Mouse (Mus musculus) hindlimb bud, embryonic 11.5 days (tissue): ENCODE measurements around the gene Meioc.
"Not testable (repeated sequence)": the region's sequence is repeated elsewhere in the genome, so short reads cannot be mapped to it uniquely, and the experiment has no call there.

ENCODE experiments used
- DNase-seq: peaks from one replicate; pipeline ENCODE4 v3.0.0-alpha.2; 2012; ENCODE audit warnings: low read depth, low spot score; ENCODE audit errors: extremely low spot score

Meioc gene

DNA sequence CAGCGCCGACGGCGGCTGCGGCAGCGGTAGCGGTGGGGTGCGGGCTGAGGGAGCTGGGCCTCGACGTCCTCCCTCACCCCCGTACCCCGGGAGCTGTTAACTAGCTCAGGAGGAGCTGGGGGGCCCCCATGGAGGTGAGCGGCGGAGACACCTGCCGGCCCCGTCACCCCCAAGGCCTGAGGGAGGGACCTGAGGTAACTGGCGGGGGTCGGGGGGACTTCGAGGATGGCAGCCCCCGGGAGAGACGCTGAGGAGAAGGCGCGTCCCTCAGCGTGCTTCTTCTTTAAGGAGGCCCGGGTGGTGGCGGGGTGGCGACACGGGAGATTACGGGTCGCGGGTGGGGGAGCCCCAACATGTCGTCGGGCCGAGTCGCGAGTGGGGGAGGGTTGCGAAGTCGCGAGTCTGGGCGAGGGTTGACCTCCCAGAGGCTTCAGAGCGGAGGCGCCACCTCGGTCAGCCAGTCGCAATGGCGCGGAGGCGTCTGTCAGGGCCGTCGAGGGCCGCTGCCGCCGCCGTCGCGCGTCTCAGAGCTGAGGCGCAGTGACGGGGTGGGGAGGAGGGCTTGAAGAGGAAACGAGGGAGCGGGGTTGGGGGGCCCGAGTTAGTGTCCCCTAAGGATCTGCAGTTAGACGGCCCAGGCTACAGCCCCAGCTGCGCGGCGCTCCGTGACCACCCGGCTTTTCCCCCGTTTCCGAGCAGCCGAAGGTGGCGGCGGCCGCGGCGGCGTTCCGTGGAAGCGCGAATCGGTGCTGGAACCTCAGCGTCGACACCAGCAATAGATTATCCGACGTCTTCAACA, 2.3 kb downstream of the Meioc start:
- no peak for DNase-seq

DNA sequence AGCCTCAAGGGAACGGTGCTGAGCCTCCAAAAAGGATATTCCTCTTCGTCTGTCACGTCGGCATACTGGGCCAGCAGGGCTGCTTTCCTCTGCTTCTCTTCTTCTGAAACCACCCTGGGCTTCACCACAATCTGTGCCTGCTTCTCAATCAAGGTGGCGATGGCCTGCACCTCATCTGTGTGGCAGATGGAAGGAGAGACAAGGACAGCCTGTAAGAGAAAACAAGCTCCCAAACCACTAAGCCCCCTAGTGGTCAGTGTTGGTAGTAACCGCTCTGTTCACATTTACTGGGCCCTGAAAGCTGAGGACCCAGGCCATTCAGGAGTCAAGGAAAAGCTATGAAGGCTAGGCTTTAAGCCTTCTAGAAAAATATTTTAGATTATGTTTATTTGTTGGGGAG, 26.6 kb downstream of the Meioc start:
- peak; percentile 63 for DNase-seq

DNA sequence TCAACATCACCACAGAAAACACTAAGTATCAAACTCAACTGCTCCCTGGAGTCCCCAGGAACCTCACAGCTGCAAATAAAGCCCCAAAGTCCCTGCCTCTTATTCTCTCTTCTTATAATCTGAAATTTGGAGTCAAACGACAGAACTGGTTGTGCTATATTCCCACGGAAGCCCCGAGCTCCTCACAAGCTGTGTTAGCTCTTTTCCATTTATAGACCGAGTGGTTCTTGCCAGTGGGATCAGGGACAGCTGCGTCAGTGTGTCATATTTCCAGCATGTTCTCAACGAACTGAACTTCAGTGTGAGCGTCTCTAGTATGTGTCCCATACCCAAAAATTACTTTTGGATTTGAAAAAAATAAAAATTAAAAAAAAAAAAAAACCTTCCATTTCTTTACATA, 31.8 kb downstream of the Meioc start:
- no peak for DNase-seq

DNA sequence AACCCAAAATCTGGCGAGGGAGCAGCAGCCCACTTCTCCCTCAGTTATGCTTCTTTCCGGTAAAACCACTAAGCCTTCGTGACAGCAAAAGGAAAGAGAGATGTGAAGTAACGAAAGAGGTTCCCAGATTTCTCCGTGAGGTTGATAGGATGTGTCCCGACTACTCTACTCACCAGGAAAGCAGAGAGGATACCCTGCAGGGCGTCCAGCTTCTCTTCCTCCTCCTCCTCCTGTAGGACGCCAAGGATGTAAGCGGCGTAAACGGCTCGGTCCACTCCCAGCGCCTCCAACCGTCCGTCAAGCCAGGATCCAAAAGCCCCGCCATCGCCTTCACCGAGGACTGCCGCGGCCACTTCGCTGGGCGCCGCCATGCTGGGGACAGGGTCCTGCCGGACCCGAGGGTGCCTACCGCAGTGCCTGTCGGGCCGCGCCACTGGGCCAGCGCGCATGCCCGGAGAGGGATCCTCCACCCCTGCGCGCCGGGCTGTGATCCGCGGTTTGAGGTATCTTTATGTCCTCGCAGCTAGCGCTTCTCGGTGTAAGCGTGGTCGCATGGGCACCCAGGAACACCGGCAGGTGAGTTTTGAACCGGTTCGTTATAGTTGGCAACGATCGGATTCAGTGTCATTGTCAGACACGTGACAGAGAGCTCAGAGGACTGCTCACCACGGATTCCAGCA, 34.0 kb downstream of the Meioc start, which contains the start of gene Ccdc43:
TSS of gene Ccdc43 (minus strand) at position 445 of the 680 bp plus-strand sequence.
- DNase-seq = peak; percentile 20

DNA sequence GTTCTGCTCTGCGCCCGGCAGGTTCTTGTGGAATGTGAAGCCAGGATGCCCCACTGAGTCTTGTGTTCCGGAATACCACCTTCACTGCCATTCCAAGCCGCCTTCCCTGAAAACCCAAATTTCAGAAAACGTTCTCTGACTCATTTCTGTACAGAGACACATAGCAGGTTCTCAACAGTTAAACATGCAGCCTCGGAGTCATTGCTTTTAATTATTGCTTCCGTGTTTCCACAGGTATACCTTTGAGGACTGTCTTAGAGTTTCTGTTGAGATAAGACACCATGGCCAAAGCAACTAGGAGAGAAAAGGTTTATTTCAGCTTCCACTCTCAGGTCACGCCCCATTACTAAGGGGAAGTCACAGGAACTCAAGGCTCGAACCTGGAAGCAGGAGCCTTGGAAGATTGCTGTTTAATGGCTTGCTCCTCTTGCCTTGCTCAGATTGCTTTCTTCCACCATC, 34.5 kb downstream of the Meioc start:
- DNase-seq = no peak

DNA sequence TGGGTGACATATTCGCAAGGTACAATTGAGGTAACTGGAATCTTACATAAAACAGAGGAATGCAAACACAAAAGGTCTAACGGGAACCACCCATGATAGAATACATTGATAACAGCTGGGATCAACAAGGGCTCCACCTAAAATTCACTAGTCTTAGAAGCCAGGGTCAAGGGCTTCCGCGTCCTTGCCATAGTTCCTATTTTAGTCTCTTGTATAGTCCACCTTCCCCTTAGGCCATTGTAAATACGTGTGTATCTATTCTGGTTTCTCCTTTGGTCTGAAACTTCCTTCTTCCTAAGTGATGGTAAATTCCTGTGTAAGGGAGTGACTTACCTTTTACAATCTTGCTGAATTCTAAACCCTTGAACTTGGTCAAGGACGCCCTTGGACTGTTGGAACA, 38.7 kb downstream of the Meioc start:
- not testable (repeated sequence) for DNase-seq

DNA sequence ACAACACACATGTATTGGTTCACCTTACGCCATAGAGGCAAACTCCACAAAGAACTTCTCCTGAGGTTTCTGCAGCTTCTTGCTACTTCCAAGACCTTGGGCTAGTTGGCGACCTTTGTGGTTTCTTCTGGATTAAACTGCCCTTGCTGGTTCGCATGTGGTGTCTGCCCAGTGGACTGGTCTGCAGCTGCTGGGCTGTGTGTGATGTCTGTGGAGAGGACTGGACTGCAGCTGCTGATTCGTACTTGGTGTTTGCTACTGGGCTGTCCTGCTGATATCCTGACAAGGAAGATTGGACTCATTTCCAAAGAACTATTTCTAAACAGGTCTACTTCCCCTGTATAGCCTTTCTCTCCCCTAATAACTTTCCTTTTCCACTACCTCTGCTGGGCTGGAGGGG, 48.9 kb downstream of the Meioc start:
- no peak for DNase-seq

DNA sequence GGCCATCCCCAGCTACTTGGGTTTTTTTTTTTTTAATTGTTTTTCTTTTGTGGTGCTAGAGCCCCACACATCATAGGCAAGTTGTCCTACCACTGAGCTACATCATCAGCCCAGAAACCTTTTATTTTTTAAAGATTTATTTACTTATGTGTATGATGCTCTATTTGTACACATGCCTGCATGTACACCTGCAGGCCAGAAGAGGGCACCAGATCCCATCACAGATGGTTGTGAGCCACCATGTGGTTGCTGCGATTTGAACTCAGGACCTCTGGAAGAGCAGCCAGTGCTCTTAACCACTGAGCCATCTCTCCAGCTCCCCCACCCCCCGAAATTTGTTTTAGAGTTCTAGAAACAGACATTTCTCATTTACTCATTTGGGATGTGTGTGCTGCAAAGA, 51.1 kb downstream of the Meioc start:
- not testable (repeated sequence) for DNase-seq

DNA sequence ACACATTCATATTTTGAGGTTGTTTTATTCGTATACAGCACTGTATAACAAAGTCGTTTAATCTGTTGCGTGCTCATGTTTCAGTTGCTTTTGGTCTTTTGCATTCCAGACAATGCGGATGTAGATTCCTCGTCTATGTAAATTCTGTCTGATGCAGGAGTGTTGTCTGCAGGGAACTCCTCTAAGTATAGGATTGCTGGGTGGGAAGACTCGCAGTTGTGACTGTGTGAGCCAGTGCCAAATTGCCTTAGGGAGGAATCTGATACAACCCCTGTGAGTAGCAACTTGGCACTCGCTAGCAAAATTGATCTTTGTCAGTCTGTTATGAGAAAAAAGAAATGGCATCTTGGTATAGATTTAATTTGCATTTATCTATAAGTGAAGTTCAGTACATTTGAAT, 52.6 kb downstream of the Meioc start:
- DNase-seq = no peak

DNA sequence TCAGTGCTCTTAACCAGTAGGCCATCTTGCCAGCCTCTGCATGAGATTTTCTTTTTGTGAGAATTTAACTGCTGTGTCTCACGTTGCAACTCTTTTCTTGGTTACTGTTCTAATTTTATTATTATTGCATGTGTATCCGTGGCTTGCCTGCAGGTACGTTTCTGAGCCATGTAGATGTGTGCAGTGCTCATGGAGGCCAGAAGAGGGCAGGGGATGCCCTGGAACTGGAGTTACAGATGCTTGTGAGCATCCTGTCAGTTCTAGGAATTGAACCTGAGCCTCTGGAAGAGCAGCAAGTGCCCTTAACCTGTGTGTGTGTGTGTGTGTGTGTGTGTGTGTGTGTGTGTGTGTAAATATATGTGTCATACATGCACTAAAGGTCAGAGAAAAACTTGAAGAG, 62.1 kb downstream of the Meioc start:
- DNase-seq = no peak

DNA sequence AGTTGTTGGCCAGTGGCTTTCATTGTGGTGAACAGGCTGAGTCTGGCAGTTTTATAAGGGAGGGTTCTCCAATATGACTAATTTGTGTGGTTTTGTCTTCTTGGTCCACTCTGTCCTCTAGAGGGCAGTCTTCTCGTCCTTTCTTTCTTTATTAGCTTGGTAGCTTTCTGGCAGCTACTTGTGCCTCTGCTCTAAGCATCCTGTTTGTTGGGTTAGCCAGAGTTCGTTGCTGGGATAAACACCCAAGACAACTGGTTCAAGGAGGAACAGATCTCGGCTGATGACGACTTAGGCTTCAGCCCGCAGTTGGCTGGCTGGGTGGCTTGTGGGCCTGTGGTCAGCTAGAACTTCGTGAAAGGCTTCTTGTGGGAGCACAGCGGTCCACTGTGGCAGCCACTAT, 65.1 kb downstream of the Meioc start:
- DNase-seq = peak; percentile 63

DNA sequence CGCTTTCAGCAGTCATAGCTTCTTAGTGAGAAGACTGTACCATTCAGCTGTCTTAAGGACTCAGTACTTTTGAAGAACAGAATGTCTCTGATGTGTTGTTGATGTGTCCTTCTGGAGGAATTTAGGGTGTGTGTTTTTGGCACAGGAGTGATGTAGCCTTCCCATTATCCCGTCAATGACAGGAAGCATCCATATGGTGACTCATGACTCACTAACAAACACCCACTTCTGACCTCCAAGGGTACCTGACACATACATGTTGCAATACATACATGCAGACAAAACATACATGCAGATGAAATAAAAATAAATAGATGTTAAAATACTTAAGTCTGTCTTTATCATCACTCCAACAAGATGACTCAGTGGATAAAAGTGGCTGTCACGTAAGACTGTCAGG, 66.3 kb downstream of the Meioc start:
- no peak for DNase-seq

DNA sequence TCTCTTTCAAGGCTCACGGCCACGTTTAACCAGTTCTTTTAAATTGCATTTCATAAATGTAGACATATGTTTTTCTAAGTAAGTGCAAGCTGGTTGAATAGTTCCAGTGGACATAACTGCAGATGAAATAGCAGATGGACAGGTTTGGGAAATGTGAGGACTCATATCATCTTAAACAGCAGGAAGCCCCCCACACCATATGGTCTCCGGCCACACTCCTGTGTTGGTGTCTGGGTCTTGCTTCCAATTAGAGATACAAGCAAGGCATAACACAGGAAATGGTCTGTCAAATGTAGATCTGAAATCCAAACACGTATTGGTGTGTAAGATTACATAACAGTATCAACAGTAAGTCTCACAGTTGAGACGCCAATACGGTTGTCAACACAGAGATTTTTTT, 67.8 kb downstream of the Meioc start:
- DNase-seq = no peak
